Mouse (Mus musculus): ENCODE results near the gene Sun1.

- TF ChIP-seq EP300 (IDR thresholded peaks at IDR 0.05) (no peak), CTCF (IDR thresholded peaks at IDR 0.05) (no peak)
These were observed 26.8 kb downstream of the Sun1 start for GRCm38 (mm10) chr5:139227236-139227635.
